Mouse (Mus musculus) urinary bladder, adult 2 months (tissue): Measurements from ENCODE around the gene Mphosph10. TPM values are rescaled to one million over a fixed set of nuclear protein-coding genes. Genes with fewer than 3 reads are reported as not detected.

Source experiments
- DNase-seq: peaks from one replicate; pipeline ENCODE4 v3.0.0; 2022; ENCODE audit warnings: low spot score
- polyA plus RNA-seq: library from polyadenylated mRNA; depleted of rRNA; stranded (reverse); fragments of >200 nt; gene quantifications from 2 replicates; pipeline ENCODE4 v1.2.3, GENCODE M21; 2012; rRNA removed

Gene Mphosph10
- polyA plus RNA-seq, 1 experiment: 14.1 TPM

- no peak for DNase-seq
Measured at GRCm38 (mm10) chr7:64351087-64351486, 41.0 kb downstream of the Mphosph10 start.

DNA sequence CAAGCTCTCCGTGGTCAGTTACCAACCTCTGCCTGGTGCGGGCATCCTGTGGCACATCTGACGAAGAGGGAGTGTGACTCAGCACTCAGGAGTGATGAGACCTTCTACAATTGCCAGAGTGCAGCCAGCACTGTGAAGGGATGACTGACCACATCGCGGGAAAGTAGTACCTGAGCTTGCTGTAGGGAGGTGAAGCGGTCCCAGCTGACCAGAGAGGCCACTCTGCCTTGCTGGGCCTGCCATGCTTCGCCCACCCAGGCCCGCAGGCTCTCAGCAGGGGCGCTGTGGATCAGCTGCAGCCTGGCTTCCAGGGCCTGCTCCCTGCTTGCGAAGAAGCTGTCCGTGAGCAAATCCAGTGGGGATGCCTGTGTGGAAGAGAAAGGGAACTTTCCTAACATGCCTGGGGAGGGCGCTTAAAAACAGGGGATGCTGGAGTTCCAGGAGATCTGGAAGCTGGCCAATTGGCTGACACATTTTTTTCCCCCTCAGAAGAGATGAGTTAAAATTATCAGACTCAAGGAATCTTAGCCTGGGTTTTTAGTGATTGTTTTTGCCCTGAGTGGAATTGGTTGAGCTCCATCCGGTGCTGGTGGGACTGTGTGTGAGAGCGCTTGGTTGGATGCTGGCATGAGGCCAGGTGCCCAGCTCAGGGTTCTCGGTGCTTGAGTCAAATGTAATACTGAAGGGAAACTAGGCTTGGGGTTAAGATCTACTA lies 42.8 kb downstream of the Mphosph10 start:
- DNase-seq: no peak

- no peak for DNase-seq
Measured at GRCm38 (mm10) chr7:64347813-64348212, 44.3 kb downstream of the Mphosph10 start.

DNA sequence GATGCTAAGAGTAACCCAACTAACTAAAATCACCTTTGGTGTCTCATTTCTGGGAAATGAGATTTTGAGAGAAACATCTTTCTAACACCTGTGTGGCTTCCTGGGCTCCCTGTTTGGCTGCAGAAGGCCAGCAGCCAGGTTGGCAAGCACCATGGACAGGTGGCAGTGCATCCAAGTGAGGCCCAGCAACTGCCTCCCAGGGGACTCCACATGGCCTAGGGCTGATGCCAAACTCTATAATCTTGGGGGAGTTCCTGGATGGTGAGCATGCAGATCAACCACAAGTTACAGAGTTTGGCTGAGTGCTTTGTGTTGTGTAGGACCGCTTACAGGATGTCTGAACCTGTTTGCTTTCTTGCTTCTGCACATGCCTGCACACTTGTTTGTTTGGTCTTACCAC lies 59.4 kb downstream of the Mphosph10 start:
- no peak for DNase-seq

DNA sequence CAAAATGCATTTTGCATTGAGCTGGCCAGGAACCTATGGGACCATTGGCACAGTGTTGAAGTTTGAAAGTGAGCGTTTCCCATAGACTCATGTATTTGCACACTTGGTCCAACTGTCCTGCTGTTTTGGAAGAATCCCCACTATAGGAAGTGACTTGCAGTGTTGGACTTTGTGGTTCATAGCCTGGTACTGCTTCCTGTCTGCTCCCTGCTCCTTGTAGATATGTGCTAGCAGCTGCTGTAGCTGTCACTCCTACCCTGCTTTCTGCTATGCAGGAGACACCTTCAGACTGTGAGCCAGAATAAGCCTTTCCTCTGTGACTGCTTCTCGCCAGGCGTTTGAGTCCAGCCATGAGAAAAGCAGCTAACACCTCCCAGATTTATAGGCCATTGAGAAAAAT lies 60.8 kb downstream of the Mphosph10 start:
- DNase-seq: no peak

- no peak for DNase-seq
Measured at GRCm38 (mm10) chr7:64327486-64327885, 64.6 kb downstream of the Mphosph10 start.

- DNase-seq: peak; percentile 68
Measured at GRCm38 (mm10) chr7:64326892-64327291, 65.2 kb downstream of the Mphosph10 start.

Other genes starting within 250 kb of the Mphosph10 start
- 0.01 TPM in 1 of 2 replicates, not detected in the other for gene Trpm1, start 238.4 kb downstream of the Mphosph10 start, polyA plus RNA-seq
- gene Mtmr10, start 104.6 kb downstream of the Mphosph10 start, polyA plus RNA-seq: 15.8 and 18.1 TPM in 2 replicates
- 3.7 and 4.4 TPM in 2 replicates for gene Fan1, start 18.2 kb downstream of the Mphosph10 start, polyA plus RNA-seq
- gene Mcee, start 339 bp upstream of the Mphosph10 start, polyA plus RNA-seq: 68.9 and 85.7 TPM in 2 replicates
- 2.1 and 2.3 TPM in 2 replicates for gene Apba2, start 109.4 kb upstream of the Mphosph10 start, polyA plus RNA-seq